Mouse (Mus musculus) liver, embryonic 11.5 days (tissue): ENCODE measurements around the gene Ifi35. TPM values are rescaled to one million over a fixed set of nuclear protein-coding genes. Genes with fewer than 3 reads are reported as not detected.
"Not testable (repeated sequence)": the region's sequence is repeated elsewhere in the genome, so short reads cannot be mapped to it uniquely, and the experiment has no call there.

Source experiments
- ATAC-seq: fragments of 200-750 bp; cut with Nextera tagmentation; replicated peaks from 2 replicates; pipeline ENCODE4 v1.8.0; 2017; ENCODE audit warnings: moderate number of reproducible peaks, mild to moderate bottlenecking, moderate TSS enrichment, moderate library complexity; ENCODE audit not compliant: low FRiP score
- DNase-seq: peaks from one replicate; pipeline ENCODE4 v3.0.0-alpha.2; 2017; ENCODE audit warnings: low spot score
- H3K27ac ChIP-seq: fragments of 300-500 bp; sonication (generic); 2 replicates; pipeline ENCODE4 v1.5.1; 2014; ENCODE audit warnings: mild to moderate bottlenecking, low read depth, low read length, control low read depth
- H3K27me3 ChIP-seq: fragments of 300-500 bp; sonication (generic); replicated peaks from 2 replicates; pipeline ENCODE4 v1.6.1; 2014; ENCODE audit warnings: low read length, mixed read lengths; ENCODE audit not compliant: control insufficient read depth, insufficient read depth
- H3K36me3 ChIP-seq: fragments of 300-500 bp; sonication (generic); 2 replicates; pipeline ENCODE4 v1.6.1; 2014; ENCODE audit warnings: mild to moderate bottlenecking, low read length, moderate library complexity, mixed read lengths; ENCODE audit not compliant: control insufficient read depth, insufficient read depth
- H3K4me1 ChIP-seq: fragments of 300-500 bp; sonication (generic); replicated peaks from 2 replicates; pipeline ENCODE4 v1.6.1; 2014; ENCODE audit warnings: low read length, mixed read lengths; ENCODE audit not compliant: control insufficient read depth, insufficient read depth
- H3K4me2 ChIP-seq: fragments of 300-500 bp; sonication (generic); 2 replicates; pipeline ENCODE4 v1.6.1; 2014; ENCODE audit warnings: mild to moderate bottlenecking, control low read depth, moderate library complexity
- H3K4me3 ChIP-seq: fragments of 300-500 bp; sonication (generic); 2 replicates; pipeline ENCODE4 v1.5.1; 2014; ENCODE audit warnings: low read depth, low read length, control low read depth
- H3K9ac ChIP-seq: fragments of 300-500 bp; sonication (generic); 2 replicates; pipeline ENCODE4 v1.6.1; 2014; ENCODE audit warnings: low read depth, low read length, control low read depth
- H3K9me3 ChIP-seq: fragments of 300-500 bp; sonication (generic); 2 replicates; pipeline ENCODE4 v1.6.1; 2016; ENCODE audit warnings: low read length, inconsistent platforms, mixed read lengths; ENCODE audit not compliant: control insufficient read depth
- WGBS: fragments of 180-500 bp; shearing (Covaris S2); extraction: QIAGEN DNeasy Blood & Tissue Kit; methylation state at CpG from one replicate; pipeline ENCODE4 v1.1.7; 2014; 5-methylcytosine and 5-hydroxymethylcytosine counted together
- polyA plus RNA-seq: library from polyadenylated mRNA; unstranded; fragments of >200 nt; fragmentation: Nextera tagmentation; extraction: Ambion mirVana; gene quantifications from 2 replicates; pipeline ENCODE4 v1.2.1, GENCODE M21; 2014

Gene Ifi35
- polyA plus RNA-seq, 1 experiment from 2014 or later, result 34.6 TPM

DNA sequence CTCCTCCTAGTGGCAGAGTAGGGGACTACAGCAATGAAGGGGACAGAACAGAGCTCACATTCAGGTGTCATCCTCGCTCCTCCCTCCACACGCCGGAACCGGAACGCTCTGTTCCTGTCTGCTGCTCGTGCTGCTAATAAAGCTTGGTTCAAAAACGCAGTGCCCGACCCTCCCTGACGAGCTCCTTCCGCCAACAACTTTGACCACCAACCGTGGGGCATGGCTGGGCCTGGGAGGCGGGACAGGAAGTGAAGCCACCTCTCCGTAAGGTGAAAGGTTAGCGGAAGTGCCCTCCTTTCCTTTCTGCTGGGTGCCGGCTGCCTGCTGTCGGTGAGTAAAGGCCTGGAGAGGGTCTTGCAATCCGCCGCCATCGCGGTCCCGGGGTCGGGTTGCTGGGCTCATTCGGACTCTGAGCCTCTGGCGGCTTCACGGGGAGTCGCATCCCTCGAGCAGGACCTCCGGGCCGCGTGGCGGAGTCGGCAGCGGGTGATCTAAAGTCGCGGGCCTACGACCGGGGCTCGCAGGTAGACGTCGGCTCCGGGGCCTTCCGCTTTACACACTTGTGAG, 6.0 kb upstream of the Ifi35 start, which contains the start of gene Rpl27:
TSS of gene Rpl27 (plus strand) at position 172 of the 567 bp plus-strand sequence.
- H3K36me3 ChIP-seq, result peaks cover 22% of the 10 kb centered on the region
- no peaks in the 10 kb centered on the region for H3K27me3 ChIP-seq
- peak within 1 kb of the TSS; percentile 60 for H3K27ac ChIP-seq
- ATAC-seq (peak; percentile 98), DNase-seq (peak; percentile 95)
- under 1% methylated on average over 42 of the region's 42 CpGs for WGBS
- no peaks in the 10 kb centered on the region for H3K9me3 ChIP-seq
- H3K9ac ChIP-seq, result peak within 1 kb of the TSS; percentile 98
- peaks cover 24% of the 10 kb centered on the region for H3K4me1 ChIP-seq
- H3K4me2 ChIP-seq, result peak within 1 kb of the TSS; percentile 96
- H3K4me3 ChIP-seq, result peak within 1 kb of the TSS; percentile 88

DNA sequence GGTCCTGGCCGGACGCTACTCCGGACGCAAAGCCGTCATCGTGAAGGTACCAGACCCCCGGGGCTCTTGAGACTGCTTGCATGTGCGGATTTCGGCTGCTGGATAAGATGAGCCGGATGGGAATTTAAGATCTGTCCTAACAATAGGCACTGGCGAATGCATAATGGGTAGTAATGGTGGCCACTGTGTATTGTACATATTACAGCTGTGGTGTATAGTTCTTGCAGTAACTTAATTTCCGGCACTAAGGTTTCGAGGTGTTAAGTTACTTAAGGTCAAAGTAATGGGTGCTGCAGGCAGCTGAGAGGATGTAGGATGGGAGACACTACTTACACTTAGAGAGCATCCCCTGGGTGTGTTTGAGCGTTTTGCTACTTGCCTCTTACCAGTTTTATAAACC, 5.4 kb upstream of the Ifi35 start:
- Histone ChIP-seq H3K36me3 (peaks cover 22% of the 10 kb centered on the region), H3K9me3 (no peaks in the 10 kb centered on the region), H3K4me2 (peak overlapping the region; percentile 96), H3K4me3 (peak overlapping the region; percentile 88), H3K9ac (peak overlapping the region; percentile 98), H3K4me1 (peaks cover 28% of the 10 kb centered on the region), H3K27ac (peak overlapping the region; percentile 60), H3K27me3 (no peaks in the 10 kb centered on the region)
- ATAC-seq (no peak), DNase-seq (no peak)
- WGBS, result under 1% methylated on average over 14 of the region's 14 CpGs

GRCm38 (mm10) chr11:101446319-101446718, 1.9 kb upstream of the Ifi35 start:
- Histone ChIP-seq H3K4me3 (no peak overlapping the region; the same call in 1 of the 2 replicates), H3K4me1 (peaks cover 34% of the 10 kb centered on the region), H3K9me3 (no peaks in the 10 kb centered on the region), H3K9ac (no peak overlapping the region), H3K4me2 (no peak overlapping the region), H3K27me3 (no peaks in the 10 kb centered on the region), H3K27ac (peak overlapping the region; percentile 38), H3K36me3 (peaks cover 22% of the 10 kb centered on the region)
- ATAC-seq (no peak), DNase-seq (no peak)
- WGBS, result 77% methylated on average over 1 of the region's 1 CpGs

DNA sequence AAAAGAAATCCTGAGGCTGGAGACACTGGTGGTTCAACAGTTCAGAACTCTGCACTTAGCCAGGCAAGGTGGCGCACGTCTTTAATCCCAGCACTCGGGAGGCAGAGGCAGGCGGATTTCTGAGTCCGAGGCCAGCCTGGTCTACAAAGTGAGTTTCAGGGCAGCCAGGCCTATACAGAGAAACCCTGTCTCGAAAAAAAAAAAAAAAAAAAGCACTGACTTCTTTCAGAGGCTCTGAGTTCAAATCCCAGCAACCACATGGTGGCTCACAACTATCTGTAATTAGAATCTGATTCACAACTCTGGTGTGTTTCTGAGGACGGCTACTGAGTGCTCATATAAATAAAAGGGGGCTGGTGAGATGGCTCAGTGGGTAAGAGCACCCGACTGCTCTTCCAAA, 1.3 kb upstream of the Ifi35 start:
- Histone ChIP-seq H3K36me3 (peaks cover 22% of the 10 kb centered on the region), H3K4me1 (peaks cover 35% of the 10 kb centered on the region)
- not testable (repeated sequence) for ATAC-seq, H3K27me3 ChIP-seq, H3K27ac ChIP-seq, H3K4me2 ChIP-seq, H3K9me3 ChIP-seq, H3K4me3 ChIP-seq, DNase-seq, H3K9ac ChIP-seq
- WGBS, result 81% methylated on average over 8 of the region's 8 CpGs

DNA sequence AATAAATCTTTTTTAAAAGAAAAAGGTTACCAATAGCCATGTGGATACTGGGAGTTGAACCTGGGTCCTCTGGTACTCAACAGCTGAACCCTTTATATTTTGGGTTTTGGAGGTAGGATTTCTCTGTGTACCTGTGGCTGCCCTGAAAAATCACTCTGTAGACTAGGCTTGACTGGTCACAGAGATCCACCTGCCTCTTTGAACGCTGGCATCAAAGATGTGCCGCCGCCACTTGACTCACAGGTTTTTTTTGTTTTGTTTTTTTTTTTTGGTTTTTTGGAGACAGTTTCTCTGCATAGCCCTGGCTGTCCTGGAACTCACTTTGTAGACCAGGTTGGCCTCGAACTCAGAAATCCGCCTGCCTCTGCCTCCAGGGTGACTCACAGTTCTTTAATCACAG, 421 bp upstream of the Ifi35 start:
- WGBS, result 78% methylated on average over 5 of the region's 5 CpGs
- peaks cover 22% of the 10 kb centered on the region for H3K36me3 ChIP-seq
- H3K9ac ChIP-seq, result no peak overlapping the region
- H3K4me2 ChIP-seq, result peak overlapping the region; percentile 76
- H3K4me3 ChIP-seq, result peak overlapping the region; percentile 73
- peak overlapping the region; percentile 88 for H3K27ac ChIP-seq
- H3K4me1 ChIP-seq, result peaks cover 39% of the 10 kb centered on the region
- no peaks in the 10 kb centered on the region for H3K27me3 ChIP-seq
- ATAC-seq (no peak), DNase-seq (no peak)
- no peaks in the 10 kb centered on the region for H3K9me3 ChIP-seq

- H3K27ac ChIP-seq, result peak overlapping the region; percentile 88
- H3K4me3 ChIP-seq, result peak overlapping the region; percentile 73
- H3K9me3 ChIP-seq, result no peaks in the 10 kb centered on the region
- DNase-seq (no peak), ATAC-seq (0 out of 2 replicates have a peak, but pooled peaks have one; percentile 22)
- H3K36me3 ChIP-seq, result peaks cover 13% of the 10 kb centered on the region
- no peaks in the 10 kb centered on the region for H3K27me3 ChIP-seq
- peaks cover 29% of the 10 kb centered on the region for H3K4me1 ChIP-seq
- WGBS, result 62% methylated on average over 4 of the region's 4 CpGs
- H3K9ac ChIP-seq, result peak overlapping the region; percentile 76
- H3K4me2 ChIP-seq, result peak overlapping the region; percentile 76
Observed at GRCm38 (mm10) chr11:101448899-101449298, 692 bp downstream of the Ifi35 start.

DNA sequence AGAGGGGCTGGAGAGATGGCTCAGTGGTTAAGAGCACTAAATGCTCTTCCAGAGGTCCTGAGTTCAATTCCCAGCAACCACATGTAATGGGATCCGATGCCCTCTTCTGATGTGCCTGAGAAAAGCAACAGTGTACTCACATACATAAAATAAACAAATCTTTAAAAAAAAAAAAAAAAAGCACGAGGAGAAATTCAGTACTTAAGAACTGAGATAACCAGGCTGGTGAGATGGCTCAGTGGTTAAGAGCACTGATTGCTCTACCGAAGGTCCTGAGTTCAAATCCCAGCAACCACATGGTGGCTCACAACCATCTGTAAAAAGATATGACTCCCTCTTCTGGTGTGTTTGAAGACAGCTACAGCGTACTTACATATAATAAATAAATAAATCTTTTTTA, 1.4 kb downstream of the Ifi35 start:
- not testable (repeated sequence) for H3K27me3 ChIP-seq, H3K9me3 ChIP-seq, H3K9ac ChIP-seq, DNase-seq, H3K36me3 ChIP-seq, H3K4me3 ChIP-seq, H3K27ac ChIP-seq, ATAC-seq
- 66% methylated on average over 4 of the region's 4 CpGs for WGBS
- Histone ChIP-seq H3K4me2 (peak overlapping the region; percentile 76), H3K4me1 (peaks cover 22% of the 10 kb centered on the region)

GRCm38 (mm10) chr11:101450394-101450793, 2.2 kb downstream of the Ifi35 start:
- no peak for ATAC-seq
- no peak for DNase-seq
- no peaks in the 10 kb centered on the region for H3K36me3 ChIP-seq
- H3K4me1 ChIP-seq, result peaks cover 18% of the 10 kb centered on the region
- no peak overlapping the region for H3K27ac ChIP-seq
- no peak overlapping the region for H3K4me3 ChIP-seq
- WGBS, result 88% methylated on average over 3 of the region's 3 CpGs
- no peaks in the 10 kb centered on the region for H3K27me3 ChIP-seq
- no peaks in the 10 kb centered on the region for H3K9me3 ChIP-seq
- no peak overlapping the region for H3K9ac ChIP-seq
- H3K4me2 ChIP-seq, result no peak overlapping the region

- Histone ChIP-seq H3K4me1 (peaks cover 15% of the 10 kb centered on the region), H3K9me3 (no peaks in the 10 kb centered on the region), H3K27ac (no peak overlapping the region), H3K4me3 (no peak overlapping the region), H3K4me2 (no peak overlapping the region), H3K36me3 (no peaks in the 10 kb centered on the region), H3K9ac (no peak overlapping the region), H3K27me3 (no peaks in the 10 kb centered on the region)
- no peak for ATAC-seq
- no peak for DNase-seq
- WGBS, result 90% methylated on average over 10 of the region's 10 CpGs
Observed at GRCm38 (mm10) chr11:101451536-101451935, 3.3 kb downstream of the Ifi35 start.
